Mouse (Mus musculus) right cerebral cortex, postnatal 4 days (tissue): ENCODE data around the gene Akap11.

Source experiments
- DNase-seq: peaks from one replicate; pipeline ENCODE4 v3.0.0-alpha.2; 2022

Akap11 gene

GRCm38 (mm10) chr14:78526907-78527306 is 9.7 kb downstream of the Akap11 start:
- no peak for DNase-seq

- DNase-seq = no peak
Observed at GRCm38 (mm10) chr14:78526475-78526874, 10.1 kb downstream of the Akap11 start.

GRCm38 (mm10) chr14:78525611-78526457 is 10.8 kb downstream of the Akap11 start:
- no peak for DNase-seq

GRCm38 (mm10) chr14:78525059-78525458 is 11.5 kb downstream of the Akap11 start:
- DNase-seq = no peak

GRCm38 (mm10) chr14:78510713-78511112 is 25.9 kb downstream of the Akap11 start:
- DNase-seq = no peak

- no peak for DNase-seq
Observed at GRCm38 (mm10) chr14:78509791-78510190, 26.8 kb downstream of the Akap11 start.

GRCm38 (mm10) chr14:78500578-78500977 is 36.0 kb downstream of the Akap11 start:
- DNase-seq = no peak

- DNase-seq = no peak
Observed at GRCm38 (mm10) chr14:78496691-78497090, 39.9 kb downstream of the Akap11 start.

GRCm38 (mm10) chr14:78495241-78495640 is 41.4 kb downstream of the Akap11 start:
- no peak for DNase-seq

GRCm38 (mm10) chr14:78492602-78493001 is 44.0 kb downstream of the Akap11 start:
- DNase-seq = no peak

- no peak for DNase-seq
Observed at GRCm38 (mm10) chr14:78491432-78491831, 45.2 kb downstream of the Akap11 start.

GRCm38 (mm10) chr14:78482385-78483231 is 54.0 kb downstream of the Akap11 start:
- DNase-seq = peak; percentile 66

GRCm38 (mm10) chr14:78474058-78474457 is 62.5 kb downstream of the Akap11 start:
- no peak for DNase-seq

GRCm38 (mm10) chr14:78470714-78471113 is 65.9 kb downstream of the Akap11 start:
- DNase-seq = no peak

GRCm38 (mm10) chr14:78468991-78469390 is 67.6 kb downstream of the Akap11 start:
- no peak for DNase-seq

- DNase-seq = no peak
Observed at GRCm38 (mm10) chr14:78467994-78468393, 68.6 kb downstream of the Akap11 start.

GRCm38 (mm10) chr14:78464353-78464752 is 72.3 kb downstream of the Akap11 start:
- DNase-seq = no peak

- no peak for DNase-seq
Observed at GRCm38 (mm10) chr14:78459121-78459520, 77.5 kb downstream of the Akap11 start.

GRCm38 (mm10) chr14:78458705-78459104 is 77.9 kb downstream of the Akap11 start:
- DNase-seq = no peak

GRCm38 (mm10) chr14:78454970-78455369 is 81.6 kb downstream of the Akap11 start:
- no peak for DNase-seq

- no peak for DNase-seq
Observed at GRCm38 (mm10) chr14:78448807-78449406, 87.7 kb downstream of the Akap11 start.

GRCm38 (mm10) chr14:78448017-78448416 is 88.6 kb downstream of the Akap11 start:
- no peak for DNase-seq

GRCm38 (mm10) chr14:78447542-78447941 is 89.1 kb downstream of the Akap11 start:
- DNase-seq = no peak
